Mouse (Mus musculus) kidney, postnatal 36 days (tissue): Measurements from ENCODE around the gene Plxna2.
A peak's percentile ranks its signal among the peaks of the same experiment; 100 is the strongest.

Experiments used
- DNase-seq, 2 experiments: peaks; one replicate each; pipeline ENCODE4 v3.0.0; 2021 to 2022; ENCODE audit warnings: mixed read lengths in 2 of 2

The Plxna2 gene

DNA sequence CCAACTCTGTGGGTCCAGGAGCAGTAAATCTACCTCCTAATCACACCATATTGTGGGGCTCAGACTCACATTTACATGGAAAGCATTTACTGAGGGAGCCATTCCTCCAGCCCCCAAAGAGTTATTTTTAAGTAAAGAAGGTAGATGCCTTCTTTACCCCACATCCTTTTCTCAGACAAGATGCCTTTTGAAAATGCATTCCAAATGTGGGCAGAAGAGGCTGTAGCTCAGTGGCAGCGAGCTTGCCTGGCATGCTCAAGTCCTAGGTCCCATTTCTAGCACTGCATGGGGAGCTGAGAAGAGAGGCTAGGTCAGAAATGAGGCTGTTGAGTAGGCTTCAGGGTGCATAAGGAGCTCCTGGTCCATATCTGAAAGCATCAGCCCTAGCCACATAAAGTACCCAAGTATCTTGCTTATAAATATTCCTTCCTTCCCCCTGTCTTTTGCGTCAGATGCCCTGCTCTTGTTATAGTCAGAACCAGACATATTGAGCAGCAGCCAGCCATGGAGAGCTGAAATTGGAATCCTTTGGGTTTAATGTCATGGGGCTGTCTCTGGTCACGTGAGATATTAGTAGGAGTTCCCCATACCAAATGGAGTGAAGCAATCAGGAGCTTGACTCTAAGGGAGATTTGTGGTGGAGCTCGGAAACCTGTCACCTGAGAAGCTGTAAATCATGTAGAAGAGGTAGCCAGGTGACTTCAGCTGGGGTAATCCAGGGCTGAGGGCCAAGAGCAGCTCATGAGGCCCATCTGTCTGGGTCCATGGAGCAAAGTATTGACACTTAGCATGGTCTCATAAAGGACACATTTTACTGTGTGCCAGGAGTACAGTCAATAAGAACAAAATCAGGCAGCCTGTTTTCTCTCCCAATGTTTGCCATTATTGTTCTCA is 96.4 kb downstream of the Plxna2 start:
- no peak for DNase-seq

DNA sequence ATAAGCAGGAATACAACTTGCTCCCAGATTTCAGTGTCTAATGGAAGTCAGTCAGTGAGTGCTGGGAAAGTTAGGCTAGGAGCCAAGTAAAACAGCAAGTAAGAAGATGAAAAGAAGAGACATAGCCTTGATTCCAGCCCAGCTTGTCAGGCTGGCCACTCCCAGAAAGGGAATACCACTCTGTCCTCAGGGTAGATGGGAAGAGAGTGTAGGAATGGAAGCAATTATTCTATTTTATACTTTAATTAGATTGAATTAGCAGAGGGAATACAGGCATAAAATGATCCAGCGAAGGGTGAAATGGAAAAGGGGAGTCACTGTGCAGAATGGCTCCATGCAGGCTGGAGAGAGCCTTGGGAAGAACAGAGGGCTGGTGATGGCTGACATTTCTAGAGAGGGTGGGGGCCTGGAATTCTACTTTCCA is 99.4 kb downstream of the Plxna2 start:
- no peak for DNase-seq

DNA sequence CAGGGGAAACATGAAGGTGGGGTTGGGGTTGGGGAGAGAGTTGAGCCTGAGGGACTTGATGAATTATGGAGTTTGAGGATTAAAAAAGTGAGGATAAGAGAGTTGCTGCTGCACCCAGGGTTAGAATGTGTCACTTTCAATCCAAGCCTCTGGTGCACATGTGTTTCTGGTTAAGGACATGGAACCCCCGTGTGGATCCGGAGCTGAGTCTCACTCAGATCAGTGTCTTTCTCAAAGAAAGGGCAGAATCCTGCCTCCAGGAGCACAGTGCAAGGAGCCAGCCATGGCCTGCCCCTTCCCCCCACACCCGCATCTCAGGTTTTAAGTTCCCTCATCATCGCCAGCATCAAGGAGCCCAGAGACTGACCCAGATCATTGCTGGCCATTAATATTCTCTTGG is 102.4 kb downstream of the Plxna2 start:
- DNase-seq, result no peak

DNA sequence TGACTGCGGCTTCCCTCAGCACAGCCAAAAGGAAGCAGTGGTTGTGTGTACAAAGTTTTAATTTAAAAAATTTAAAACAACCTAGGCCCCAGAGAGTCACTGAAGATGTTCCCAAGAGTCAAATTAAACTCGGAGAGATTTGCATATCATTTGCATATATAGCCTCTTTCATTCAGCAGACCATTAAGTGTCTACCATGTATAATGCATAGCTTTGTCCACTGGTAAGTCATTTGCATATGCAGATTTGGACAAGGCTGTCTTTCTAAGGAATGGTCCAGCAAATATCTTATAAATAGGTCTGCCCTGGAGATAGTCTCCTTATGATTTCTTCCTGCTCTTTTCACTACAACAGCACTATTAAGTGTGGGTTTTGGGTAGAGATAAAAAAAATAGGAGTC is 103.2 kb downstream of the Plxna2 start:
- DNase-seq, result no peak

DNA sequence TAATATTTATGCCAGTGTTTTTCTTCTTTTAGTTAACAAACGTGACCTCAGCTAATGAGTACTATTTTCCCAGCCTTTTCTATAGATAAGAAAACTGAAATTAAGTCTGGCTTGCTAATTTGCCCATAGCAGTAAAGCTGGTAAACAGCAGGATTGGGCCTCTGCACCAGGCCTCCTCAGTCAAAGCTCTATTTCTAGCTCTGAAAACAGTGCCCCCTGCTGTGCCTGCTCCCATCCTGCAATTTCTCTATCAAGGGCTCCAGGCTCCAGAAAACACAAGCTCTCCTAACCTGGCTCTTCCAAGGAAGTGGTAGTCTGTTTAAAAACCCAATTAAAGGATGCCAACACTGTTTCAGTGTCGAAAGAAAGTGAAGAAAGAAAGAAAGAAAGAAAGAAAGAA is 104.3 kb downstream of the Plxna2 start:
- DNase-seq, result peak; percentile 77 to 87

DNA sequence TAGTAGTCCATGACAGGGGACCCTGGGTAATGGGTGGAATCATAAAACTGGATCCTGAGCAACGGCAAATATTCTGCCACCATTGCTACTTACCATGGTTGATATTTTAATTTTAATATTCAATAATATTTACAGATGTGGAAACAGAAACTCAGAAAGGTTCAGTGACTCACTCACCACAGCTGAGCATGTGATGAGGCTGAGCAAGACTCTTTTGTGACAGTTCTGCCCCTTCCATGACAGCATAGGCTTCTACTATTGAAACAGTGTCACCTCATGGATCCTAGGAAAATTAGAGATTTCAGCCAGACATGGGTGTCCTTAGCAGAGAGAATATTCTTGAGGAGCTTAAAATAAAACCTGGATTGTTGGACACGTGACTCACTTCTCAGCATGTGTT is 116.8 kb downstream of the Plxna2 start:
- no peak for DNase-seq

DNA sequence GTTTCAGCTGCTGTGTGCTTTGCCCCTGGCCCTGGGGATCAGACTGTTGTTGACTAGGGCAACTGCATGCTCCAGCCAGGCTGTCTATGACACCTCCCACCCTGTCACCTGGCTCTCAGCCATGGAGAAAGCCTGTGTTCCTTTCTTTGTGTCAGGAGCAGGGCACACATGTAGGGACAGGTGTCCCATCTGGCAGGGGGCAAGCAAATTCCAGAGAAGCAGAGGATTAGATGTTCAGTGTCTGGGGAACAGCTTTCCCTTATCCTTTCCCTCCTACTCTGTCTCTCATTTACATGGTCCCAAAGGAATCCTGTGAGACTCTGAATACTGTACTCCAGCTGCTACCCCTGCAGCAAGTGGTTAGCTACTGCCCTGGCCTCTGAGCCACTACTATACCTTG is 121.9 kb downstream of the Plxna2 start:
- DNase-seq, result peak in 1 of 2 experiments; percentile 7

DNA sequence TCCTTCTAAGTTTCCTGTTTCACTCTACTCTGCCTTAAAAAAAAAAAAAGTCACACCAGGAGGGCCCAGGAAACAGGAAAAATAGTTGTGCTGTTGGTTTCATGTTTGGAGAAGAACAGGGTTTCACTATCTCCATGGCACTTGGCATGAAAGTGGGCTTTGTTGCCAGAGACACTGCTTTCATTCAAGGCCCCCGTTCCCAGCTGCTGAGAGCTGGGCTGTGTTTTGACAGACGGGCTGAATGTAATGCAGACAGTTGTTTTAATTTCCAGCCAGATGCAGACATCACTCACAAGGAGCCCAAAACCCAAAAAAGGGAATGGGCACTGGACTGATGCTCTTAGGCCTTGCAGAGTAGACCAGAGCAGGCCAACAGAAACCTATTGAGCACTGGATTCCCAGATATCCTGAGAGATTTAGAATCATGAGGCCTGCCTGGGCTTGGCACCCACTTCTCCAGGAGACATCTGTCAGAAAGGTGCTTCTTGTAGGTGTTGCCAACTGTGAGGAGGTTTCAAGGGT is 124.9 kb downstream of the Plxna2 start:
- no peak for DNase-seq

DNA sequence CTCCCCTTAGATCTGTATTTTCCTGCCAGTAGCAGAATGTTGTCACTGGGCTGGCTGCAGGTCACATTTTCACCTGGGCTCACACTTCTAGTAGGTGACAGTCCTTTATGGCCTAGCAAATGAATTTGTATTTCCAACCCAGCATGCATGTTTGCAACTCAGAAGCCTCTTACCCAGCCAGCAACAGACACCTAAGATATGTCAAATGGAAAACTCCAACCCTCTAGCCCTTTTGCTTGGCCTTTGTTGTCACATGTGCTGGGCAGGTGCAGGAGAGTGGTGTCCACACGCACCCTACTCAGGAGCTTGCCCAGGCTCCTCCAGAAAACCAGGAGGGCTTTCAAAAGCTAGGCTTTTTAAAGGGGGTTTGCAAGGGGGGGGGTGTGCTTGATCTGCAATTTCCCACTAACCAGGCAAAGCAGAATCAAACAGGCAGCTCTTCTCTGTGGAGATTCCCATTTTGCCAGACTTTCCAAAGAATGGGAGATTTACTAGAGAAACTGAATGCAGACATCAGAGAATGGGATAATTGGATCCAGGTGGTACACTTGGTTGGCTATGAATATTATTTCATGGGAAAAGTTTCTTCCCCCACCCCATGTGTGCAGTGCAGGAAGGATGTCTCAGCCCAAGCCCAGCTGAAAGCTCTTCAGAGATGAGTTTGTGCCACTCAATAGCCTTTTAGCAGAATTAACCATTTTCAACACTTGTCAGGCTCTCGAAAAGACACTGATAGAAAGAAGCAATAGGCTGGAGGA is 127.3 kb downstream of the Plxna2 start:
- DNase-seq, result no peak

DNA sequence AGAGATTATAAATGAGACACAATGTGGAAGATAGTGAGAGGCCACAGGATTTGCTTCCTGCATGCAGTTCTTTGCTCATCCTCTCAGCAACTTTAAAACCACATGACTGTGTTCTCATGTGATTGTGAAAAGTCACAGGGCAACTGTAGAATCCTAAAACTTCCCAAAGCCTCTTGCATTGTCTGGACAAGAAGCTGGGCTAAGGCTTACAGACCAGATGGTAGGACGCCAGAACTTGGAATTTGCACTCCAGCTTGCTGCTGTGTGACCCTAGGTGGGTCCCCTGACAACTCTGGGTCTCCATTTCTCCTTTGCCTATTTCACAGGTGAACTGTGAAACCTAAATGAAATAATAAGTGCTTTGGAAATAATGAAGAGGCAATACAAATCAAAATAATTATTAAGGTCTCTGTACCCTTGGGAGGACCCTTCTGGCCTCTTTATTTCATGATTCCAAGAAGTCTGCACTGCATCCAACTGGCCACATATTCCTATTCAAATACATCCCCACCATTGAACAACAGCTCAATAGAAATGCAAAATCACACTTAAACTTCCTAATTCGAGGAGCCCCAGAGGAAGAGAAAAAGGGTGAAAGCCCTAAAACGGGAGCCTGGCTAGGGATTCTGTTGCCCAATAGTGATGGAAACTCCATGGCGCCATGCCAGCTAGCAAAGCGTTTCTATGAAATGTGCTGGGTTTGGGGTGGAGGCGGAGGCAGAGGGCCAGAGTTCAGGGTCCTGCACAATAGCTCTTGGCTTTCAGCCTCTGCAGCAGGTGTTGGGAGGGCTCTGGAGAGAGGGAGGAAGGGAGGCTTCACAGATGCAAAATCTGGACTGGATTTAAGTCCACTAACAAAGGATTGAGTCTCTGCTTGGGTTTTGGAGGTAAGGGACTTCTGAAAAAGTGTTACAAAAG is 128.6 kb downstream of the Plxna2 start:
- DNase-seq, result peak; percentile 83 to 84

DNA sequence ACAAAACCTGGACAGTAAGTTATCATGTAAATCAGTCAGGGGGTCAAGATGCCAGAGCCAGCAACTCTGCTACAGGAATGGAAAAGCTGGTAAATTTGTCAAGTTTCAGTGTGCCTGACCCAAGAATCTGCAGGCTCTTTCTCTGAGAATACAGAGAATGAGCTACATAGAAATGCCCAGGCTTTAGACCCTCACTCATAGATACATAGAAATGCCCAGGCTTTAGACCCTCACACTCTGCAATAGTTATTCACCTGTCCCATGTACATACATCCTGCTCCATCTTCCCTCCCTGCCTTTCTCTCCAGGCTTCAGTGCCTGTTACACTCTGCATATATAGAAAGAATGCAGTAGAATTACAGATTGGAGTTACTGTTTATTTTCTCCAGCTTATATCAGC is 129.2 kb downstream of the Plxna2 start:
- DNase-seq, result no peak

DNA sequence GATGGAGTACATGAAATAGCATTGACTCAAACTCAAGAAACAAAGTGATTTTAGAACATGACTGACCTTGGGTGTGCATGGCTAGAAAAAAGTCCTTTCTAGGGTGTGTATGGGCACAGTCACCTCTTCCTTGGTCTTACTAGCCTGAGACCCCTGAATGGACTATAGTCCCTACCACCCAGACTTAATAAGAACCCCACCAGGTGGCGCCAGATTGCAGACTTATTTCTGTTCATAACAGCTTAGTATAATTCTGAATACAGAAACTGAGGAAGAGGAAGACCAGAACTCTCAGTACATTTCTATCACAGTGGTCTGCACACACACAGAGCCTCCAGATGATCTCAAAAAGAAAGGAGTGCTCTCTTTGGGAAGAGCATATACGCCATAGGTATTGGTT is 135.2 kb downstream of the Plxna2 start:
- peak; percentile 52 to 82 for DNase-seq

DNA sequence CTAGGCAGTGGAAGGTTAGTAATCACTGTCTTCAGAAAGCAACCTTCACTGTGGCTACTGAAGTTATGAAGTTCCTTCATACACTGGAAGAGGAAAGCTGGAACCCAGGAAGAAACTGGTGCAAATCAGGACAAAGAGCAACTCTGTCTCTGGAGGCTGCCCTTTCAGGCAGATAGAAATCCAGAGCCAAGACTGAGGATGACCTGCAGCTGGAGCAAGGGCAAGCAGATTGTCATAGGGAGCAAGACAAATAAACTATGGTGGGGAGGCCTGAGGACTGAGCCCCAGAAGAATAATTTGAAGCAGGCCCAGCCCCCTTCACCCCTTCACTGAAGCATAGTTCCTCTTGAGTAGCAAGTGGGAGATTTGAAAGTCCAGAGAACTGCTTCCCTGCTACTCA is 138.0 kb downstream of the Plxna2 start:
- peak in 1 of 2 experiments; percentile 5 for DNase-seq

DNA sequence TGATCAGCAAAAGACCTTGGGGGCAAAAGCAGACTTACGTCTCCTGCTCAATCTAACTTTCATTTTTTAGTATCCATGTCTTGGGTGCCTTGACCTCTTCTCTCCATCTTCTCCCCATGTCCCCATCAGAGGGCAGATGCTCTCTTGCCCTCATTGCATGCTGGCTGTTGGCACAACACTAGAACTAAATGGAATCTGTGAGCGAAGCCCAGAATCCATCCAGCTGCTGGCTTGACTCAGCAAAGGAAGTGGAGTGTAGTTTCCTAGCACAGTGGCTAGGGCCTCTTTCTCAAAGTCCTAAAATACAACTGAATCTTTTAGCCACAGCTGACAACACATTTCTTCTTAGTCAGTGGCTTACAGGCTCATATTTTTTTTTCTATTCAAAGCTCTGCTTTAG is 138.4 kb downstream of the Plxna2 start:
- DNase-seq, result peak in 1 of 2 experiments; percentile 8

DNA sequence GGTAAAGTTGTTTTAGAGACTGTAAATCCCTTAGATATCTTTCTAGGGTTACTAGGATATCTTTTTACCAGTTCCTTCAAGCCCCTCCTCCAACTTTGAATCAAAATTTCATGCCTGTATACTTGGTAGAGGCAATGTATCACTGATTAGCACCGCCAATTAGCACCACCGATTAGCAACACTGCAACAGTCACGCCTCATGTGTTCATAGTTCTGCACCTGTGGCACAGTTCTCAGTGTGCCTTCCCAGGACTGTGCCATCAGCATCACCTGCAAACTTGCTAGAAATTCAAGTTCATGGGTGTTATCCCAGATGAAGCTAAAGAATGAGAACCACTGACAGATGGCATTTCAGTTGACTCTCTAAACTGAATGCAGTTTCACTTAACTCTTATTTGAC is 138.8 kb downstream of the Plxna2 start:
- DNase-seq, result no peak

DNA sequence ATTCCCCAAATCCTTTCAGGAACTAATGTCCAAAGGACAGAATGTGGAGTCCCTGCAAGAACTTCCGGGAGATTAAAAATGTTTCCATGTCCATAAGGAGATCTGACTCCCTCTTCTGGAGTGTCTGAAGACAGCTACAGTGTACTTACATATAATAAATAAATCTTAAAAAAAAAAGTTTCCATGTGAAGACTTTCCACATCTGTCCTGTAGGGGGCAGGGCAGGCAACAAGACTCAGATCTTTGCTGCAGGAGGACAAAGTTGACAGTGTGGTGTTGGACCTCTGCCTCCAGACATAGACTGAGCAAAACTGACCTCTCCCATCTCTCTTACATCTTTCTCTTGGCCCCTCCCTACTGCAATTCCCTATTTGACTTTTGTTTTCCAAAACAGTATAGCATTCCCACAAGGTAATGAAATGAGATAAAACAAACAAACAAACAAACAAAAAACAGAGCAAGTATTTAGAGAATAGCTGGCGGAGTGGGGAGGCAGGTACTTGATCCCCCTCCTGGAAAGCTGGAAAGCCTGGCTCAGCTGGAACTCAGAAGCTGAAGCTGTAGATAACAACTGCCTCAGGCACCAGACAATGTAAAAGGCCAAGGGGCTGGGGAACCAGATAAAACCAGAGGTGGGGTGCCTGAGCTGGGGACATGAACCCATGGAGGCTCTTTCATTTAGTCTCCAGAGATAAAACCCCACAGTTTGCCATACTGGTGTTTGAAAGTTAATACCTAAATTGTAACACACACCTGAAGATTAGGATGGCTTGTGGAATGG is 143.6 kb downstream of the Plxna2 start:
- peak; percentile 10 to 56 for DNase-seq

DNA sequence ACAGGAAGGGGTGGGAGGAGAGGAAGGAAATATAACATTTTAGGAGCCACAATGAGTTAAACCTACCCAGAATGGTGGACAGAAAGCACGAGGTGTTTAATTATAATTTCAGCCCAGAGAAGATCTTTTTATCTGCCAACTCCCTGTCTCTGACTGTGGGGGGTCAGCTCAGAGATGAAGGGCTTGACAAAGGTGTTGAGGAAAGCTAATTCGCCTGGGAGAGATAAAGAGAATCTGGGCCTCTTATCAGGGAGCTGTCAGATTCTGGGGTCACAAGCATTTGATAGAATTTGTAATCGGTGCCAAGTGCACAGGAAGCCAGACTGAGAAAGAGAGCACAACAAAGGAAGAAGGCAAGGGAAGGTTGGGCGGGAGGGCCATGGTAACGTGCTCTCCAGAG is 144.9 kb downstream of the Plxna2 start:
- no peak for DNase-seq

DNA sequence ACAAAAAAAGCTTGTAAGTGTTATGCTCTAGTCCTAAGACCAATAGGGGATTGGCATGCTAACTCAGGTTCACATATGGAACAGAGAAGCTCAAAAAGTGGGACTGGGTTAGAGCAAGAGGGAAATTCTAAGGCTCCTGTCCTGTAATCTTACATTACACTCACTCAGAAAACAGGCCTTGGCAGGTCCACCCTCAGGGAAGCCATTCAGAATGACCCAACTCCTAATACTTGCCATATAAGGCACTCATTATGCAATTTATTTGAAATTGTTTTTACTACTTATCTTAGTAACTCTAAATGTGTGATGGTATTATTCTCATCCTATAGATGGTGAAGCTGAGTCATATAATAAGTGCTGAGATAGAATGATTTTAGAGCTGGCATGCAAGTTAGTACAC is 146.9 kb downstream of the Plxna2 start:
- DNase-seq, result no peak

DNA sequence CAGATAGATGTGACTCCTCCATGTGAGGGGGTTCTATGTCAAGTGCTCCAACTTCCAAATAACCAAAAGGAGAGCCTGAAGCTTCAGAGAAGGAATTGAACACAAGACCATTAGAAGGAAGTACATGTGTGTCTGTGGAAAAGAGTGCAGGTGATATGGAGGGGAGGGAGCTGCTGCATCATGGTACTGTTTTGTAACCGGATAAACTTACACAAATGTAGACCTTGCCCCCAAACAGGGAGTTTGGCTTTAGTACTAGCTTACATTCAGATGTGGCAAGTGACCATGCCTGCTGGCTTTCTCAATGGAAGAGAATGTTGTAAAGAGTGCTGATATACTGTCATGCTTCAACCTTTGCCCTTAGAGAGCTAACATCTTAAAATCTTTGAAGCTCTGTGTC is 150.8 kb downstream of the Plxna2 start:
- DNase-seq, result no peak

DNA sequence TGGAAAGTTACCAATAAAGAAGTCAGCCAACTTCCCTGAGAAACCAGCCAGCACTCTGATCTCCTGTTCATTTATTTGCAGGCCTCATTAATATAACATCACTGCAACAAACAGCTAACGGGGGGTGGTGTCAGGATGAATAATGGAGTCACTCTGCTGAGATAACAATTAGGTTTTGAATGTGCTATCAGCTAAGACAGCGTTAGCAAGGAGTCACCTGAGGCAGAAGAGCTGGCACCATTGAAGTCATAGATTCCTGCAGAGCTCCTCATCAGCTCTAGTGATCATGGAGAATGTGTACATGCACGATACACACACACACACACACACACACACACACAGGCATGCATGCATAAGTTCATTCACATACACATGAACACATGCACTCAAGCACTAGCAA is 154.0 kb downstream of the Plxna2 start:
- no peak for DNase-seq

DNA sequence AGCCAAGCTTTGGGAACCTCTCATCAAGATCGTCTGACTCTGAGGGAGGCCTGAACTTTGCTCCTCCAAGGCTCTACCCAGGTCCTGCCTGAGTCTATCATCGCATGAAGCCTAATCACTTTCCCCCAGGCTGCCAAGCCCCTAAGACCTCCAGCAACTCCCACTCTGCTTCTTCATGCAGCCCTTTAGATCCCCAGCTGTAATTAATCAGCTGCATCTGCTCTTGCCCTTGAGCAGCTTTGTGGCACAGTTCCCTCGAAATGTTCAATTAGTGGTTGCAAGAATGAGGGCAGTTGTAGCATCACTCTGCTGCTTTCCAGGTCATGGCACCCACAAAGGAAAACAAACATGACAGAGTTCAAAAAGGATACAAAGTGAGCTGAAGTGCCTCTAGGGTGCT is 155.9 kb downstream of the Plxna2 start:
- no peak for DNase-seq

DNA sequence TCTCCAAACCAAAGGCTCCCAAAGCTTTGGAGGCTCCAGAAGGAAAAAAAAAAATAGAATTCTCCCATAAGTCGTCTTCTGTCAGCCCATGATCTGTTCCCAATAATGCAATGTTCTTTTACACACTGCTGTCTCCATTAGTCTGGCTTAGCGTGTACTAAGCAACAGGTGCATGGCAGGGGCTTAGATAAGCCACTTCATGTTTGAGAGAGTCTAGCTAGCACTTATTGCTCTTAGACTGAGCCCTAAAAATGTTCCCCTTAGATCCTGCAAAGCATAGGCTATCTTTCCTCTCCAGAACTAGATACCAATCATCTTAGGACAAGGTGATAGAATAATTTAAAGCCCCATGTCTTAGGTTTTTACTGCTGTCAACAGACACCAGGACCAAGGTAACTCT is 156.3 kb downstream of the Plxna2 start:
- no peak for DNase-seq
